Mouse (Mus musculus) forebrain, embryonic 14.5 days (tissue): ENCODE data around the gene Commd7. TPM values are rescaled to one million over a fixed set of nuclear protein-coding genes. Genes with fewer than 3 reads are reported as not detected.

Experiments used
- ATAC-seq: fragments of 200-750 bp; cut with Nextera tagmentation; 2 replicates; pipeline ENCODE4 v1.8.0; 2017; ENCODE audit warnings: mild to moderate bottlenecking, moderate library complexity
- DNase-seq: peaks from one replicate; pipeline ENCODE4 v3.0.0-alpha.2; 2015; ENCODE audit warnings: low spot score
- H3K27ac ChIP-seq: fragments of 300-500 bp; sonication (generic); 2 replicates; pipeline ENCODE4 v1.5.1; 2014; ENCODE audit warnings: low read depth, mild to moderate bottlenecking, control low read depth, low read length, moderate library complexity
- H3K27me3 ChIP-seq: fragments of 300-500 bp; sonication (generic); replicated peaks from 2 replicates; pipeline ENCODE4 v1.6.1; 2014; ENCODE audit warnings: low read length, control low read depth, mixed read lengths; ENCODE audit not compliant: control insufficient read depth, insufficient read depth
- H3K36me3 ChIP-seq: fragments of 300-500 bp; sonication (generic); 2 replicates; pipeline ENCODE4 v1.6.1; 2014; ENCODE audit warnings: low read length, control low read depth; ENCODE audit not compliant: control insufficient read depth, insufficient read depth
- H3K4me1 ChIP-seq: fragments of 300-500 bp; sonication (generic); 2 replicates; pipeline ENCODE4 v1.6.1; 2014; ENCODE audit warnings: antibody characterized with exemption, low read length, control low read depth; ENCODE audit not compliant: control insufficient read depth, insufficient read depth
- H3K4me2 ChIP-seq: fragments of 300-500 bp; sonication (generic); 2 replicates; pipeline ENCODE4 v1.6.1; 2014; ENCODE audit warnings: mild to moderate bottlenecking, control low read depth, low read length
- H3K4me3 ChIP-seq: fragments of 300-500 bp; sonication (generic); 2 replicates; pipeline ENCODE4 v1.5.1; 2014; ENCODE audit warnings: low read depth, low read length, control low read depth
- H3K9ac ChIP-seq: fragments of 300-500 bp; sonication (generic); 2 replicates; pipeline ENCODE4 v1.6.1; 2014; ENCODE audit warnings: mild to moderate bottlenecking, low read length, control low read depth, moderate library complexity
- H3K9me3 ChIP-seq: fragments of 300-500 bp; sonication (generic); replicated peaks from 2 replicates; pipeline ENCODE4 v1.6.1; 2016; ENCODE audit warnings: low read length, control low read depth, mixed read lengths; ENCODE audit not compliant: control insufficient read depth
- WGBS: fragments of 180-500 bp; shearing (Covaris S2); extraction: QIAGEN DNeasy Blood & Tissue Kit; methylation state at CpG from one replicate; pipeline ENCODE4 v1.1.7; 2014; 5-methylcytosine and 5-hydroxymethylcytosine counted together
- polyA plus RNA-seq: library from polyadenylated mRNA; unstranded; fragments of >200 nt; fragmentation: Nextera tagmentation; extraction: Ambion mirVana; gene quantifications from 2 replicates; pipeline ENCODE4 v1.2.1, GENCODE M21; 2014

The Commd7 gene
- polyA plus RNA-seq, 1 experiment from 2014 or later = 86.9 TPM

DNA sequence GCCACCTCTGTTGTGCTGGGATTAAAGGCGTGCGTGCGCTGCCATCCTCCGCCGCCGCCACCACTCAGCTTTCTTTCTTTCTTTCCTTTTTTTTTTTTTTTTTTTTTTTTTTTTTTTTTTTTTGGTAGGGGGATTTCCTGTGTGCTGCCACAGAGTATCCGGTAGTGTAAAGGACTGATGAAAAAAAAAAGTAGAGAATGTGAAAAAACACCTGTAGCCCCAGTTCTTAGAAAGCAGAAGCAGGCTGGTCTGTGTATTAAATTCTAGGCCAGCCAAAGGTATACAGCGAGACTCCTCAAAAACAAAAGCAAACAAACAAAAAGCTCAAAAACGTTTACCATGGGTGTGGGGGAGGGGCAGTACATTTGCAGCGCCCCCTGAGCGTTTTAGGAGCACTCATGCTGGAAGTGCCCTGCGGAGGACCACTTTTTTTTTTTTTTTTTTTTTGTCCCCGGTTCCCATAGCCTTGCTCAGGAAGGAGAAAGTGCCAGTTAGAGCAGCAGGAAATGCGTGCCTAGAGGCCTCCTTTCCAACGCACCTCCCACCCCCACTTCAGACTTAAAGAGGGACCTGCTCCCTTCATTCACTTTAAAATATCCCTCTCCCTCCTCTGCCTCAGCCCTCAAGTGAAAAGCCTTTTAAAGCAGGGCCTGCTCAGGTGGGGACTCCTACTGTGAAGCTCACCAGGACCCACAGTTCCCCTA is 6.5 kb upstream of the Commd7 start:
- WGBS = 18% methylated on average over 15 of the region's 15 CpGs
- Histone ChIP-seq H3K4me2 (no peak overlapping the region), H3K4me1 (no peaks in the 10 kb centered on the region), H3K9me3 (no peaks in the 10 kb centered on the region), H3K9ac (no peak overlapping the region), H3K27me3 (no peaks in the 10 kb centered on the region), H3K27ac (no peak overlapping the region), H3K4me3 (no peak overlapping the region), H3K36me3 (no peaks in the 10 kb centered on the region)
- ATAC-seq (no peak), DNase-seq (no peak)

DNA sequence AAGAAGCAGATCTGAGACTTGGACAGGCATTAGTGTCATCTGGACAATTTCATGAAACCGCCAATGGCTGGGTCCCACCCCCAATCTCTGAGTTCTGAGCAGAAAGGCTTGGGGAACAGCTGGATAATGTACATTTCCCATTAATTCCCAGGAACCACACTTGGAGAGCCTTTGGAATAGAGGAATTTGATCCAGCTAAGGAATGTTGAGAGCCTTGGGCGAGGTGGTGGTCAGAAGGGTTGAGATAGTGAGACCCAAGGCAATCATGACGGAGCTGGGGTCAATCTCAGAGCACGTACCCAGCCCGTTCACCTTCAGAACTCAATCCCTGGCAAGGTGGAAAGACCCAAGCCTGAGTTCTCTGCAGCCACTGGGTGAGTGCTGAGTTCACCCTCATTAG is 678 bp upstream of the Commd7 start:
- Histone ChIP-seq H3K9ac (no peak overlapping the region), H3K36me3 (peaks cover 2% of the 10 kb centered on the region), H3K4me2 (peak overlapping the region; percentile 70; the same call in 1 of the 2 replicates), H3K27ac (no peak overlapping the region), H3K4me1 (0 out of 2 replicates have a peak, but pooled peaks cover 6% of the 10 kb centered on the region), H3K4me3 (no peak overlapping the region), H3K27me3 (no peaks in the 10 kb centered on the region), H3K9me3 (no peaks in the 10 kb centered on the region)
- WGBS = 95% methylated on average over 5 of the region's 5 CpGs
- ATAC-seq (no peak), DNase-seq (no peak)

DNA sequence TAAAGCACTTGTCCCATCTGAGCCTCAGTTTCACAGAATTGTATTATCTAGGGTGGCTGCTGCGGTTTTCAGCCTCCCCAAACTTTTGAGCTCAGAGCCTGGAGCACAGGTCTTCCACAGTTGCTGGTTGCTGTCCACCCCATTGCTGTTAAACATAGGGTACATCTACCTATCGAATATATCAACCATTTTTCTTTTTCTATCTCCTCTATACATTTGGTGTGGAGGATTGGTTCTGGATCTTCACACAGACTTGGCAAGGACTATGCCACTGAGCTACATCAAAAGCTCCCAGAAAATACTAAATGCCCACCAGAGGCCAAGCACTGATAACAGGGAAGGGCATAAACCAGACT is 268 bp upstream of the Commd7 start:
- peak; percentile 27; the same call in 1 of the 2 replicates for ATAC-seq
- Histone ChIP-seq H3K27ac (peak overlapping the region; percentile 89; the same call in 1 of the 2 replicates), H3K4me2 (peak overlapping the region; percentile 70), H3K9ac (peak overlapping the region; percentile 95), H3K27me3 (no peaks in the 10 kb centered on the region), H3K36me3 (peaks cover 6% of the 10 kb centered on the region), H3K9me3 (no peaks in the 10 kb centered on the region), H3K4me3 (peak overlapping the region; percentile 91), H3K4me1 (0 out of 2 replicates have a peak, but pooled peaks cover 6% of the 10 kb centered on the region)
- DNase-seq = peak; percentile 20
- 25% methylated on average over 2 of the region's 2 CpGs for WGBS

DNA sequence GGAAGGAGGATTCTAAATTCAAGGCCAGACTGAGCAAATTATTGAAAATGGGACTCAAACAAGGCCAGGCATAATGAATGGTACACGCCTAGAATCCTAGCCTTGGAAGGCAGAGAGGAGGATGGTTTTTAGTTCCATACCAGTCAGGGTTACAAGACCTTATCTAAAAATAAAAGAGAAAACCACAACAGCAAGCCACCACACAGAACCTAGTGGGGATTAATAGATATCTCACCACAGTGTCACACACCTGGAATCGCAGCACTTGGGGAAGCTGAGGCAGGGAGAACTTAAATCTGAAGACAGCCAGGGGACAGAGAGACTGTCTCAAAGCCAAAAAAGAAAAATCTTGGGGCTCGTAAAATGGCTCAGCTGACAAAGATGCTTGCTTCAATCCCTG is 1.6 kb downstream of the Commd7 start:
- Histone ChIP-seq H3K9me3 (no peaks in the 10 kb centered on the region), H3K27me3 (no peaks in the 10 kb centered on the region), H3K4me2 (no peak overlapping the region), H3K27ac (no peak overlapping the region), H3K9ac (no peak overlapping the region), H3K4me1 (0 out of 2 replicates have a peak, but pooled peaks cover 6% of the 10 kb centered on the region), H3K4me3 (no peak overlapping the region), H3K36me3 (peaks cover 23% of the 10 kb centered on the region)
- WGBS = 87% methylated on average over 3 of the region's 3 CpGs
- ATAC-seq = no peak
- DNase-seq = no peak

DNA sequence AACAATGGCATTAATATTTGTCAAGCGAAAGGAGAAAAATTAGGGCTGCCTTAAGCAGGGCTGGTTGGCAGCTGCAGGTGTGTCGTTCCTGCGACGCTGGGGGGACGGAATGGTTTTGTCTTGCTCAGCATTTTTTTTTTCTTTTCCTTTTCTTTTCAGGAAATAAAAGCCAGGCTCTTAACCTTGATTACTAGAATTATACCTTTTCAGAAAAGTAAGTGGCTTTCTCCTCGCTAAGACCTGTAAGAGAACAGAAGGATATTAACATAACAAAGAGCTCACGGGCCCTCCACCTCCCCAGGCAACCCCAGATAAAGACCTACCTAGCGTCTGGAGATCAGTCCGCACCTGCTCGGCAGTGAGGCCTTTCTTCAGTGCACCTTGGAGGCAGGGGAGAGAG is 10.1 kb downstream of the Commd7 start:
- 28% methylated on average over 10 of the region's 10 CpGs for WGBS
- ATAC-seq (no peak), DNase-seq (no peak)
- no peaks in the 10 kb centered on the region for H3K9me3 ChIP-seq
- H3K4me2 ChIP-seq = no peak overlapping the region
- peaks cover 90% of the 10 kb centered on the region for H3K36me3 ChIP-seq
- H3K27me3 ChIP-seq = no peaks in the 10 kb centered on the region
- no peak overlapping the region for H3K9ac ChIP-seq
- H3K4me3 ChIP-seq = no peak overlapping the region
- H3K27ac ChIP-seq = no peak overlapping the region
- no peaks in the 10 kb centered on the region for H3K4me1 ChIP-seq

DNA sequence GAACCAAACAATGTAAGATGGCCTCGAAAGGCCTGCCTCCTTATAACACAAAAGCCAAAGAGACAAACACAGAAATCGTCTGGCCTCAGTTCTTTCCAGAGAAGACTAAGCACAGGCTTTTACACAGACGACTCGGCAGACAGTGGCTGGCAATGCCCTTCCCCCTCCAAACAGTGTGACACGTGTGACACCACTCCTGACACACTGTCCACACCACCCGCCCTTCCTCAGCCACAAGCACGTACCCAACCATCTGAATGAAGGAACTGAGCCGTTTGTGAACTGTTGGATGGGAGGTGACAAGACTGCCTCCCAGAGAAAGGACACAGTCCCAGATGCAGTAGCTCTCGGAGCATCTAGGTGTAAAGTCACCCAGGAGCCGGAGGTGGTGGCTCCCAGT is 13.7 kb downstream of the Commd7 start:
- DNase-seq (no peak), ATAC-seq (no peak)
- Histone ChIP-seq H3K27me3 (no peaks in the 10 kb centered on the region), H3K4me3 (no peak overlapping the region), H3K27ac (no peak overlapping the region), H3K9me3 (no peaks in the 10 kb centered on the region), H3K36me3 (peaks cover 72% of the 10 kb centered on the region), H3K4me1 (no peaks in the 10 kb centered on the region), H3K9ac (no peak overlapping the region), H3K4me2 (no peak overlapping the region)
- WGBS = 82% methylated on average over 10 of the region's 10 CpGs

DNA sequence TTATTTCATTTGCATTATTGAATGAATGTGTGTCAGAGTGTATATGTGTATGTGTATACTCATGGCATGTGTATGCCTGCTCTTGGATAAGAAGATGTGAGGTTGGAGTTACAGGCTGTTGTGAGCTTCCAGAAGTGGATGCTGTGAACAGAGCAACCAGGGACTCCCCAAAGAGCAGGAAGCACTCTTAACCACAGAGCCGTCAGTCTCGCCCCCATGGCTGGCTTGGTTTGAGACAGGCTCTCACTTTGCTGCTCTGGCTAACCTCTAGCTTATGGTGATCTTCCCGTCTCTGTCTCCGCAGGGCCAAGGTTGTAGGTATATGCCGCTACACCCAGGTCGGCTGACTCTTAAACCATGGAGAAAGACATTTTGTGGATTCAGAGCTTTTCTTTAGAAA is 14.1 kb downstream of the Commd7 start:
- no peak for DNase-seq
- Histone ChIP-seq H3K9me3 (no peaks in the 10 kb centered on the region), H3K4me2 (no peak overlapping the region), H3K4me1 (no peaks in the 10 kb centered on the region), H3K27me3 (no peaks in the 10 kb centered on the region), H3K36me3 (peaks cover 67% of the 10 kb centered on the region), H3K9ac (no peak overlapping the region), H3K4me3 (no peak overlapping the region), H3K27ac (no peak overlapping the region)
- no peak for ATAC-seq
- whole genome bisulfite sequencing = 95% methylated on average over 6 of the region's 6 CpGs

DNA sequence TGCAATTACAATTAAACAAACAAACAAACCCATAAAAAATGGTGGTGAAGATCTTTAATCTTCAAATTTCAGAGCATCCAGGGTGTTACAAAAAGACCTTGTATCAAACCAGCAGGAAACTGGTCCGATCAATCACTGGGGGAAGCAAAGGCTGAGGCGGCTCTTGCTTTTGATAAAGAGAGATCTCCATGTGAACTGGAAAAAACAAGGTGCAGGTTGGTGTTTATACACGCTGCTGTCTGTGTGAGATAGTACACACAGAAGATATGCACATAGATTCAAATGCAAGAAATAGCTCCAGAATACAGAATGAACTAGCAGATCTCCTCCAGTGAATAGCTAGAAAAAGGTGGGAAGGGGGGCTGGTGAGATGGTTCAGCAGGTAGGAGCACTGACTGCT is 15.7 kb downstream of the Commd7 start:
- Histone ChIP-seq H3K4me1 (no peaks in the 10 kb centered on the region), H3K4me2 (no peak overlapping the region), H3K27me3 (no peaks in the 10 kb centered on the region), H3K9ac (no peak overlapping the region), H3K4me3 (no peak overlapping the region), H3K27ac (no peak overlapping the region), H3K9me3 (no peaks in the 10 kb centered on the region), H3K36me3 (peaks cover 52% of the 10 kb centered on the region)
- no peak for ATAC-seq
- DNase-seq = no peak
- WGBS = 94% methylated on average over 3 of the region's 3 CpGs

DNA sequence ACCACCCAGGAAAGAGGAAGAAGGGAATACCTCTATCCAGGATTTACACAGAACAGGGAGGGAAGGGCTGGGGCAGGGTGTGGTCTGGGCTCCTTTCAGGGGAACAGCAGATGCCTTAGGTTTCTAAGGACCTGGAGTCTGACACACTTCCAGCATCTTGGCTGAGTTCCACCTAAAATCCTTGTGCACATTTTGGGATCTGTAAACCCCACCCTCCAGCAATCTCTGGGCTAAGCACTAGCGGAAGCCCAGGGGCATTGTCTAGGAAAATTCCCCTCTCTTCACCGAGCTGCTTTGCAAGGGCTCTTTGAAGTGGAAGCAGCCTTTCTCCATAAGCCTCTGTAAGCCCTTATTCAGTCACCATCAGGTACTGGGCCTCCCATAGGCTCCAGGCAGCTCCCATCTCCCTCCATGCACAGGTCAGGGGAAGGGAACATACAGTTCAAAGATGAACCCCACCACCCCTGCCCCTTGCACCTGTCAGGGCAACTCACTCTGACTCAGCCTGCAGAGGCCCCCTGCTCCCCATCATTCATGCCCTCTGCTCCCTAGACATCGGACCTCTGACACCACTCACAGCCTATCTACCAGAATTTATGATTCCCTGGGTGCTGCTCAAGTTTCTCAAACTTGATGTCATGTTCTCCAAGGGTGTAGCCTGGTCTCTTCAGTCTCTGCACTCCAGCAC is 19.8 kb downstream of the Commd7 start:
- no peaks in the 10 kb centered on the region for H3K27me3 ChIP-seq
- H3K4me3 ChIP-seq = no peak overlapping the region
- no peak overlapping the region for H3K4me2 ChIP-seq
- peaks cover 11% of the 10 kb centered on the region; the same call in 1 of the 2 replicates for H3K36me3 ChIP-seq
- DNase-seq (peak; percentile 60), ATAC-seq (no peak)
- H3K9ac ChIP-seq = peak overlapping the region; percentile 17; the same call in 1 of the 2 replicates
- peak overlapping the region; percentile 60; the same call in 1 of the 2 replicates for H3K27ac ChIP-seq
- WGBS = 20% methylated on average over 3 of the region's 3 CpGs
- H3K4me1 ChIP-seq = peaks cover 15% of the 10 kb centered on the region
- H3K9me3 ChIP-seq = no peaks in the 10 kb centered on the region
